18 mouse cellular contexts compared by ENCODE assay signal in genomic region chr16:32670354-32671124, GRCm38 (mm10). TPM values are rescaled to one million over a fixed set of nuclear protein-coding genes. Genes with fewer than 3 reads are reported as not detected.
DNase-seq lines count a peak whose midpoint lies in the region; ATAC-seq and TF ChIP-seq lines count a peak whose summit lies in the region.
"Had no signal": no experiment of that assay in that cellular context is flagged by ENCODE, and none has a peak within 500 bp of the region (broad histone marks: within the 10 kb centered on the region; RNA-seq: fewer than 3 reads in every experiment).

No protein-coding gene starts in this region.

- H3K4me3 ChIP-seq in gastrocnemius, adult 2 months, result no peak overlapping the region
- H3K4me3 ChIP-seq in liver, embryonic 13.5 days (replicated peaks), result no peak overlapping the region
- no peak overlapping the region for H3K4me3 ChIP-seq in lung, adult 2 months (replicated peaks; ENCODE audit: extremely low read depth, low read depth, low read length)
- H3K4me3 ChIP-seq: forebrain, embryonic 12.5 days; layer of hippocampus, adult 2 months; neural tube, embryonic 13.5 days; stomach, embryonic 15.5 days had no signal

- 0 out of 2 replicates have a peak, but pooled peaks have one; percentile 9 for ATAC-seq in liver, embryonic 13.5 days (ENCODE audit: low read depth)
- ATAC-seq: intestine, embryonic 16.5 days; lung, postnatal 0 days; Patski had no signal

- intact Hi-C loops in gastrocnemius, adult 2 months (cut with DNase I), result no loop called here
- intact Hi-C loops in gastrocnemius, postnatal 14 days (cut with DNase I; ENCODE audit: low total_unique reads), result no loop called here

- no peaks in the 10 kb centered on the region for H3K9me3 ChIP-seq in liver, embryonic 13.5 days (replicated peaks)
- H3K9me3 ChIP-seq: forebrain, embryonic 12.5 days; neural tube, embryonic 13.5 days; stomach, embryonic 15.5 days had no signal

- no peak for TF ChIP-seq POLR2A in lung, adult 2 months (IDR thresholded peaks at IDR 0.05; ENCODE audit: borderline replicate concordance, extremely low read depth, low read depth, low read length)

- H3K9ac ChIP-seq in liver, embryonic 13.5 days, result peak overlapping the region; percentile 40
- H3K9ac ChIP-seq: forebrain, embryonic 12.5 days; neural tube, embryonic 13.5 days; stomach, embryonic 15.5 days had no signal

- H3K27ac ChIP-seq in gastrocnemius, adult 2 months, result peak overlapping the region; percentile 97
- H3K27ac ChIP-seq in liver, embryonic 13.5 days, result peak overlapping the region; percentile 65
- H3K27ac ChIP-seq: forebrain, embryonic 12.5 days; layer of hippocampus, adult 2 months; neural tube, embryonic 13.5 days; stomach, embryonic 15.5 days had no signal

- H3K27me3 ChIP-seq in liver, embryonic 13.5 days, result no peaks in the 10 kb centered on the region
- H3K27me3 ChIP-seq: forebrain, embryonic 12.5 days; neural tube, embryonic 13.5 days; Patski; stomach, embryonic 15.5 days had no signal

- H3K36me3 ChIP-seq in liver, embryonic 13.5 days, result peaks cover 65% of the 10 kb centered on the region

- no peak for TF ChIP-seq CTCF in gastrocnemius, adult 2 months (IDR thresholded peaks at IDR 0.05)
- no peak for TF ChIP-seq CTCF in lung, adult 2 months (IDR thresholded peaks at IDR 0.05; ENCODE audit: insufficient read depth, low read length)

- H3K4me1 ChIP-seq in liver, embryonic 13.5 days (replicated peaks), result peaks cover 86% of the 10 kb centered on the region
- H3K4me1 ChIP-seq in lung, adult 2 months (ENCODE audit: control insufficient read depth, insufficient read depth, low read length), result peaks cover 21% of the 10 kb centered on the region

- WGBS in liver, embryonic 13.5 days (ENCODE audit: insufficient replicate concordance), result 45% methylated on average over 10 of the region's 10 CpGs
- WGBS in lung, adult 2 months, result 77% methylated on average over 10 of the region's 10 CpGs

- peak overlapping the region; percentile 26; the same call in 1 of the 2 replicates for H3K4me2 ChIP-seq in liver, embryonic 13.5 days
- H3K4me2 ChIP-seq: forebrain, embryonic 12.5 days; neural tube, embryonic 13.5 days; stomach, embryonic 15.5 days had no signal

- DNase-seq in gastrocnemius, adult 2 months, result no peak
- no peak for DNase-seq in gastrocnemius, adult 18-20 months (ENCODE audit: low spot score)
- DNase-seq in urinary bladder, postnatal 14 days (ENCODE audit: low spot score), result peak; percentile 24
- DNase-seq in urinary bladder, postnatal 10 days (ENCODE audit: low spot score), result no peak
- DNase-seq in liver, embryonic 13.5 days, result peak; percentile 57
- no peak for DNase-seq in lung, adult 2 months
- no peak for DNase-seq in layer of hippocampus, postnatal 10 days (ENCODE audit: low spot score in 2 of 2)
- no peak for DNase-seq in gastrocnemius, postnatal 14 days
- DNase-seq: B cell, adult 2 months; gastrocnemius, postnatal 25 days; midbrain, embryonic 14.5 days had no signal

RNA-seq across cellular contexts. Expression of gene Tnk2, which starts 26.9 kb away (rescaled TPM):
- 10 to 100 TPM; 48.4 to 54.4 TPM for total RNA-seq in gastrocnemius, adult 2 months (2021)
- 10 to 100 TPM; 44.9 to 46.5 TPM for total RNA-seq in gastrocnemius, adult 18-20 months (2021)
- 4.2 and 4.9 TPM in 2 replicates for polyA plus RNA-seq in liver, embryonic 13.5 days (2015; fragmentation: Nextera tagmentation; extraction: Ambion mirVana)
- polyA plus RNA-seq in lung, adult 2 months (2012; rRNA removed), result 107 and 119 TPM in 2 replicates
- total RNA-seq in layer of hippocampus, postnatal 10 days (2021), result 100 to 1,000 TPM; 114 to 128 TPM
- 10 to 100 TPM; 34.6 to 42.8 TPM for total RNA-seq in gastrocnemius, postnatal 14 days (2021)

Comparison
In these comparisons a context has a peak if more than half of its experiments do, and no peak if none do; other contexts are left out.
1. DNase-seq: peak in urinary bladder, postnatal 14 days (single experiment) and liver, embryonic 13.5 days (single experiment); none in gastrocnemius, adult 2 months (single experiment), gastrocnemius, adult 18-20 months (single experiment), urinary bladder, postnatal 10 days (single experiment), lung, adult 2 months (single experiment), layer of hippocampus, postnatal 10 days (0 of 2) and gastrocnemius, postnatal 14 days (single experiment).